Mouse (Mus musculus) neural tube, embryonic 14.5 days (tissue): Measurements from ENCODE around the gene Necab2. TPM values are rescaled to one million over a fixed set of nuclear protein-coding genes. Genes with fewer than 3 reads are reported as not detected.

Experiments
- ATAC-seq: fragments of 200-750 bp; cut with Nextera tagmentation; 2 replicates; pipeline ENCODE4 v1.8.0; 2017; ENCODE audit warnings: low read depth, mild to moderate bottlenecking, moderate TSS enrichment, moderate library complexity
- H3K27ac ChIP-seq: fragments of 300-500 bp; sonication (generic); 2 replicates; pipeline ENCODE4 v1.5.1; 2014; ENCODE audit warnings: low read depth, mild to moderate bottlenecking, control low read depth, low read length, moderate library complexity, mixed read lengths
- H3K27me3 ChIP-seq: fragments of 300-500 bp; sonication (generic); 2 replicates; pipeline ENCODE4 v1.6.1; 2014; ENCODE audit warnings: low read length; ENCODE audit not compliant: control insufficient read depth, insufficient read depth
- H3K36me3 ChIP-seq: fragments of 300-500 bp; sonication (generic); 2 replicates; pipeline ENCODE4 v1.6.1; 2014; ENCODE audit warnings: low read length, mixed read lengths; ENCODE audit not compliant: control insufficient read depth, insufficient read depth
- H3K4me1 ChIP-seq: fragments of 300-500 bp; sonication (generic); 2 replicates; pipeline ENCODE4 v1.6.1; 2014; ENCODE audit warnings: low read length; ENCODE audit not compliant: control insufficient read depth, insufficient read depth
- H3K4me2 ChIP-seq: fragments of 300-500 bp; sonication (generic); 2 replicates; pipeline ENCODE4 v1.6.1; 2014; ENCODE audit warnings: mild to moderate bottlenecking, low read depth, low read length, control low read depth
- H3K4me3 ChIP-seq: fragments of 300-500 bp; sonication (generic); 2 replicates; pipeline ENCODE4 v1.5.1; 2014; ENCODE audit warnings: low read depth, low read length, control low read depth, mixed read lengths
- H3K9ac ChIP-seq: fragments of 300-500 bp; sonication (generic); replicated peaks from 2 replicates; pipeline ENCODE4 v1.6.1; 2014; ENCODE audit warnings: low read depth, mild to moderate bottlenecking, control low read depth, low read length, mixed read lengths
- H3K9me3 ChIP-seq: fragments of 300-500 bp; sonication (generic); 2 replicates; pipeline ENCODE4 v1.6.1; 2016; ENCODE audit warnings: low read length; ENCODE audit not compliant: control insufficient read depth
- WGBS: fragments of 180-500 bp; shearing (Covaris S2); extraction: QIAGEN DNeasy Blood & Tissue Kit; methylation state at CpG from one replicate; pipeline ENCODE4 v1.1.7; 2014; 5-methylcytosine and 5-hydroxymethylcytosine counted together
- polyA plus RNA-seq: library from polyadenylated mRNA; unstranded; fragments of >200 nt; fragmentation: Nextera tagmentation; extraction: Ambion mirVana; gene quantifications from 2 replicates; pipeline ENCODE4 v1.2.1, GENCODE M21; 2014

Necab2 gene
- polyA plus RNA-seq, 1 experiment from 2014 or later, result 39.6 TPM

GRCm38 (mm10) chr8:119510471-119510870 is 64.0 kb downstream of the Necab2 start:
- no peak overlapping the region for H3K9ac ChIP-seq
- H3K36me3 ChIP-seq, result peaks cover 46% of the 10 kb centered on the region
- H3K27me3 ChIP-seq, result no peaks in the 10 kb centered on the region
- no peak overlapping the region for H3K27ac ChIP-seq
- H3K9me3 ChIP-seq, result no peaks in the 10 kb centered on the region
- H3K4me2 ChIP-seq, result no peak overlapping the region
- no peaks in the 10 kb centered on the region for H3K4me1 ChIP-seq
- WGBS, result 87% methylated on average over 9 of the region's 9 CpGs
- H3K4me3 ChIP-seq, result no peak overlapping the region
- no peak for ATAC-seq

DNA sequence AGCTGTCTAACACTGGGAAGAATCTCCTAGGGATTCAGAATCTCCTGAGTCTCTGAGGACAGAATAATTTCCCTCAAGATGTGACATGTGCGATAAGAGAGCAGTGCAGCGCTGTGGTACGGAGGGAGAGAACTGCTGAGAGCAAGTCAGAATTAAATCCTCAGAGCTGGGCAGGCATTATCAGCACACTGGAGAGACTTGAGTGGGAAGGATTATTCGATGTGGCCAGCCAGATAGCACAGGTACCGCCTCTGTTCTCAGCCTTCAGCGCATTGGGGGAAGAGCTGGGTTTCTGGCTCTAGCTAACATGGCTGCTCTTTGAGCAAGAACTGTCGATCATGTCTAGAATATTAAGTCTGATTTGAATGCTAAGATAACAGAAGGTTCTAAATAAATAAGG is 65.2 kb downstream of the Necab2 start:
- no peak overlapping the region for H3K4me2 ChIP-seq
- H3K27ac ChIP-seq, result no peak overlapping the region
- no peak for ATAC-seq
- H3K4me3 ChIP-seq, result no peak overlapping the region
- WGBS, result 92% methylated on average over 7 of the region's 7 CpGs
- H3K9ac ChIP-seq, result no peak overlapping the region
- H3K36me3 ChIP-seq, result peaks cover 53% of the 10 kb centered on the region
- no peaks in the 10 kb centered on the region for H3K4me1 ChIP-seq
- no peaks in the 10 kb centered on the region for H3K27me3 ChIP-seq
- no peaks in the 10 kb centered on the region for H3K9me3 ChIP-seq

DNA sequence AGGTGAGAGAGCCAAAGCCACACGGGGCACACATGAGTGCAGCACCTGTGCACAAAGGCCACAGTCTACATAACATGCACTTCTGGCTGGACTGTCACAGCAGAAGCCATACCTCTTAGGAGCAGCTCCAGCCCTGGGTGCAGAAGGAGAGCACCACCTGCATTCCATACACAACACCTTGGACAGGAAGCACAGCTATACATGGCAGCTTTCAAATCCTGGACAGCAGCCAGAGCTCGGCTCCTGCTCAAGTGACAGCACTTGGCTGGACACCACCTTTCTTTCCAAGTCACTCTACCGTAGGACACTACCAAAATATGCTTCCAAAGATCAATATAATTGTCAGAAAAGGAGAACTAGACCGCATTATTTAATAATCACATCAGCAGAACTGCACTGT is 66.9 kb downstream of the Necab2 start:
- H3K36me3 ChIP-seq, result peaks cover 64% of the 10 kb centered on the region
- no peaks in the 10 kb centered on the region for H3K9me3 ChIP-seq
- no peaks in the 10 kb centered on the region for H3K27me3 ChIP-seq
- ATAC-seq, result no peak
- WGBS, result 96% methylated on average over 4 of the region's 4 CpGs
- H3K4me3 ChIP-seq, result no peak overlapping the region
- no peak overlapping the region for H3K27ac ChIP-seq
- H3K4me2 ChIP-seq, result no peak overlapping the region
- no peak overlapping the region for H3K9ac ChIP-seq
- no peaks in the 10 kb centered on the region for H3K4me1 ChIP-seq

DNA sequence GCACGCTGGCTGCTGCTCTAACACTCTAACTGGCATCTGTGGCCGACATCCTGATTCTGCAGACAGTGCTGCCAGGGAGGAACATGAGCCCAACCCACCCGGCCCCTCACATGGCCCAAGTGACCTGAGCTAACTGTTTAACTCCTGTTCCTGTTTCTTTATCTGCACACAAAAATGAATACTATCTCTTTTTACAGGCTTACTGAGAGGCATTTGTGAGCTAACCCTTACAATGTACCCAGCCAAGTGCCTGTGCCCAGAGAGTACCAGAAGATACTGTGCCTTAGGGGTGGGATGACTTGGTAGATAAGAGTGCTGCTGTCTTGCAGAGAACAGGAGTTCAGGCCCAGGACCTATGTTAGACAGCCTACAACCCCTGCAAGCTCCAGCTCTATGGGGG is 68.4 kb downstream of the Necab2 start:
- Histone ChIP-seq H3K36me3 (peaks cover 60% of the 10 kb centered on the region), H3K9me3 (no peaks in the 10 kb centered on the region), H3K27me3 (no peaks in the 10 kb centered on the region), H3K27ac (no peak overlapping the region), H3K4me1 (no peaks in the 10 kb centered on the region), H3K4me3 (no peak overlapping the region), H3K4me2 (no peak overlapping the region), H3K9ac (no peak overlapping the region)
- no peak for ATAC-seq
- WGBS, result 95% methylated on average over 3 of the region's 3 CpGs

DNA sequence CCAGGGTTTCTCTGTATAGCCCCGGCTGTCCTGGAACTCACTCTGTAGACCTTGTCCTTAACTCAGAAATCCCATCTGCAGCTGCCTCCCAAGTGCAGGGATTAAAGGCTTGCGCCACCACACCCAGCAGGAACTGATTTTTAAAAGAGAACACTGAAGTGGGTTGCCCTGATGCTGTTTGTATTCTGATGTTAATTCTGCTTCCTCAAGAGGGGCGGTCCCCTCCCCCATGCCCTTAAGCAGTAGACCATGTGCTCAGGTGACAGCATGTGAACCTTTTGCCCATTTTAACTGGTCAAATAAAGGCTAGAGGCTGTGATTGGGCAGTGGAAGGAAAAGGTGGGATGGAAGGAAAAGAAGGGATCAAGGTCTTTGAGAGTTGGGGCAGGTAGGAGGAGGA is 69.2 kb downstream of the Necab2 start:
- Histone ChIP-seq H3K4me2 (no peak overlapping the region), H3K27ac (no peak overlapping the region), H3K4me1 (no peaks in the 10 kb centered on the region), H3K4me3 (no peak overlapping the region), H3K9me3 (no peaks in the 10 kb centered on the region), H3K9ac (no peak overlapping the region), H3K36me3 (peaks cover 59% of the 10 kb centered on the region), H3K27me3 (no peaks in the 10 kb centered on the region)
- 51% methylated on average over 3 of the region's 3 CpGs for WGBS
- ATAC-seq, result no peak

DNA sequence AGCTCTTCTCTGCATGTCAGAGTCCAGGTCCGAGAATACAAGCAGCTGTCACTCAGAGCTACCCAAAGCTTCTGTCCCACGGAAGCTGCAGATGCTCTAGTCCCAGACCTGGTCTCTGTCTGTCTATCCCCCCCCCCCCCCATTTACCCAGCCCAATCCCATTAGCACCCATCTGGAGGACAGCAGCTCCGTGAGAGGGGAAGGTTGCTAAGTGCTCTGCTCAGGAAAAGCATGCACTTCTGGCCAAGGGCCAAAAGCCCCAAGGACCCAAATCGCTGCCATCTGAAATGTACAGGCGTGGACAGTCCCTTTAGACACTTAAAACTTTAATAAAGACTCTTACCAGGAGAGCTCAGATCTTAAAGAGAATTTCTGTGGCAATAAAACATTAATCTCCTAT is 70.2 kb downstream of the Necab2 start:
- H3K4me3 ChIP-seq, result no peak overlapping the region
- no peak overlapping the region for H3K9ac ChIP-seq
- peaks cover 61% of the 10 kb centered on the region for H3K36me3 ChIP-seq
- H3K27ac ChIP-seq, result no peak overlapping the region
- no peak overlapping the region for H3K4me2 ChIP-seq
- 42% methylated on average over 5 of the region's 5 CpGs for WGBS
- peak; percentile 65 for ATAC-seq
- no peaks in the 10 kb centered on the region for H3K9me3 ChIP-seq
- no peaks in the 10 kb centered on the region for H3K27me3 ChIP-seq
- H3K4me1 ChIP-seq, result no peaks in the 10 kb centered on the region

- Histone ChIP-seq H3K9me3 (no peaks in the 10 kb centered on the region), H3K27ac (no peak overlapping the region), H3K4me3 (no peak overlapping the region), H3K4me2 (no peak overlapping the region), H3K4me1 (no peaks in the 10 kb centered on the region), H3K27me3 (no peaks in the 10 kb centered on the region), H3K36me3 (peaks cover 71% of the 10 kb centered on the region), H3K9ac (no peak overlapping the region)
- WGBS, result 80% methylated on average over 7 of the region's 7 CpGs
- ATAC-seq, result no peak
These were observed 73.6 kb downstream of the Necab2 start for GRCm38 (mm10) chr8:119520102-119520501.

Other genes with a start within 250 kb of the Necab2 start
- gene Hsbp1, start 102.2 kb upstream of the Necab2 start, polyA plus RNA-seq, result 704 and 825 TPM in 2 replicates
- 15.8 and 16.1 TPM in 2 replicates for gene Mlycd, start 51.8 kb upstream of the Necab2 start, polyA plus RNA-seq
- 0.31 and 0.35 TPM in 2 replicates for gene Osgin1, start 12.6 kb upstream of the Necab2 start, polyA plus RNA-seq
- not detected in 2 replicates for gene Slc38a8, start 55.0 kb downstream of the Necab2 start, polyA plus RNA-seq
- gene Mbtps1, start 112.0 kb downstream of the Necab2 start, polyA plus RNA-seq, result 42.5 and 64.8 TPM in 2 replicates
- gene Hsdl1, start 128.5 kb downstream of the Necab2 start, polyA plus RNA-seq, result 158 and 176 TPM in 2 replicates
- gene Dnaaf1, start 128.5 kb downstream of the Necab2 start, polyA plus RNA-seq, result 0.15 and 0.48 TPM in 2 replicates
- gene Taf1c, start 158.5 kb downstream of the Necab2 start, polyA plus RNA-seq, result 12.7 and 14.7 TPM in 2 replicates
- not detected in 2 replicates for gene Adad2, start 166.0 kb downstream of the Necab2 start, polyA plus RNA-seq
- gene Kcng4, start 189.0 kb downstream of the Necab2 start, polyA plus RNA-seq, result 0.06 and 0.08 TPM in 2 replicates
- 3.2 and 3.7 TPM in 2 replicates for gene Wfdc1, start 219.6 kb downstream of the Necab2 start, polyA plus RNA-seq